Mouse (Mus musculus): ENCODE measurements at regions not wholly inside any gene's neighbourhood (a gene's known extent, or its start where the extent isn't known, plus 50 kb on each side); places are given as distances from the start of the nearest gene placed in this dataset.
A peak's percentile ranks its signal among the peaks of the same experiment; 100 is the strongest.

GRCm38 (mm10) chr3:151997534-151998107 is 160.2 kb upstream of the Ptgfr start:
- WGBS = 86% methylated on average over 4 of the region's 4 CpGs
- Histone ChIP-seq H3K4me3 (no peak overlapping the region), H3K4me2 (no peak overlapping the region), H3K9me3 (no peaks in the 10 kb centered on the region), H3K9ac (no peak overlapping the region), H3K27me3 (no peaks in the 10 kb centered on the region), H3K36me3 (no peaks in the 10 kb centered on the region), H3K27ac (no peak overlapping the region), H3K4me1 (replicated peaks) (no peaks in the 10 kb centered on the region)
- no peak for ATAC-seq (ENCODE audit: low FRiP score)

- H3K36me3 ChIP-seq = no peaks in the 10 kb centered on the region
- H3K9me3 ChIP-seq = no peaks in the 10 kb centered on the region
- no peak for ATAC-seq (ENCODE audit: low FRiP score)
- H3K4me1 ChIP-seq (replicated peaks) = no peaks in the 10 kb centered on the region
- H3K9ac ChIP-seq = no peak overlapping the region
- WGBS = 89% methylated on average over 4 of the region's 4 CpGs
- no peak overlapping the region for H3K4me2 ChIP-seq
- no peaks in the 10 kb centered on the region for H3K27me3 ChIP-seq
- H3K27ac ChIP-seq = no peak overlapping the region
- H3K4me3 ChIP-seq = no peak overlapping the region
Observed at GRCm38 (mm10) chr3:151997111-151997510, 159.7 kb upstream of the Ptgfr start.

GRCm38 (mm10) chr3:151988221-151988620 is 150.8 kb upstream of the Ptgfr start:
- Histone ChIP-seq H3K27ac (no peak overlapping the region), H3K27me3 (no peaks in the 10 kb centered on the region), H3K4me1 (replicated peaks) (no peaks in the 10 kb centered on the region), H3K9me3 (no peaks in the 10 kb centered on the region), H3K9ac (no peak overlapping the region), H3K4me3 (no peak overlapping the region), H3K36me3 (no peaks in the 10 kb centered on the region), H3K4me2 (no peak overlapping the region)
- no peak for ATAC-seq (ENCODE audit: low FRiP score)
- 61% methylated on average over 1 of the region's 1 CpGs for WGBS

GRCm38 (mm10) chr3:151978136-151978535 is 140.7 kb upstream of the Ptgfr start:
- Histone ChIP-seq H3K4me1 (replicated peaks) (no peaks in the 10 kb centered on the region), H3K27ac (no peak overlapping the region), H3K4me3 (no peak overlapping the region), H3K27me3 (no peaks in the 10 kb centered on the region), H3K4me2 (no peak overlapping the region), H3K36me3 (no peaks in the 10 kb centered on the region), H3K9me3 (no peaks in the 10 kb centered on the region), H3K9ac (no peak overlapping the region)
- no peak for ATAC-seq (ENCODE audit: low FRiP score)
- 70% methylated on average over 1 of the region's 1 CpGs for WGBS

- H3K4me3 ChIP-seq = no peak overlapping the region
- no peak overlapping the region for H3K27ac ChIP-seq
- no peak overlapping the region for H3K4me2 ChIP-seq
- ATAC-seq (ENCODE audit: low FRiP score) = no peak
- no peaks in the 10 kb centered on the region for H3K4me1 ChIP-seq (replicated peaks)
- no peaks in the 10 kb centered on the region for H3K9me3 ChIP-seq
- 94% methylated on average over 4 of the region's 4 CpGs for WGBS
- no peaks in the 10 kb centered on the region for H3K36me3 ChIP-seq
- no peak overlapping the region for H3K9ac ChIP-seq
- H3K27me3 ChIP-seq = no peaks in the 10 kb centered on the region
Observed at GRCm38 (mm10) chr3:151977651-151978050, 140.2 kb upstream of the Ptgfr start.

GRCm38 (mm10) chr3:151949865-151950264 is 112.4 kb upstream of the Ptgfr start:
- Histone ChIP-seq H3K27me3 (no peaks in the 10 kb centered on the region), H3K4me1 (replicated peaks) (no peaks in the 10 kb centered on the region), H3K36me3 (no peaks in the 10 kb centered on the region), H3K9me3 (no peaks in the 10 kb centered on the region), H3K4me2 (no peak overlapping the region), H3K4me3 (no peak overlapping the region), H3K9ac (no peak overlapping the region), H3K27ac (no peak overlapping the region)
- no peak for ATAC-seq (ENCODE audit: low FRiP score)
- WGBS = 83% methylated on average over 3 of the region's 3 CpGs

- Histone ChIP-seq H3K4me2 (no peak overlapping the region), H3K27me3 (no peaks in the 10 kb centered on the region), H3K9me3 (no peaks in the 10 kb centered on the region), H3K36me3 (no peaks in the 10 kb centered on the region), H3K9ac (no peak overlapping the region), H3K4me3 (no peak overlapping the region), H3K4me1 (replicated peaks) (no peaks in the 10 kb centered on the region), H3K27ac (no peak overlapping the region)
- no peak for ATAC-seq (ENCODE audit: low FRiP score)
- 89% methylated on average over 5 of the region's 5 CpGs for WGBS
Observed at GRCm38 (mm10) chr3:151948015-151948645, 110.7 kb upstream of the Ptgfr start.

GRCm38 (mm10) chr3:151945916-151946315 is 108.5 kb upstream of the Ptgfr start:
- H3K4me1 ChIP-seq (replicated peaks) = no peaks in the 10 kb centered on the region
- no peak overlapping the region for H3K4me2 ChIP-seq
- no peak overlapping the region for H3K27ac ChIP-seq
- no peak for ATAC-seq (ENCODE audit: low FRiP score)
- H3K36me3 ChIP-seq = no peaks in the 10 kb centered on the region
- no peak overlapping the region for H3K4me3 ChIP-seq
- H3K9ac ChIP-seq = no peak overlapping the region
- no peaks in the 10 kb centered on the region for H3K27me3 ChIP-seq
- 83% methylated on average over 3 of the region's 3 CpGs for WGBS
- H3K9me3 ChIP-seq = no peaks in the 10 kb centered on the region

- H3K27me3 ChIP-seq = no peaks in the 10 kb centered on the region
- 67% methylated on average over 3 of the region's 3 CpGs for WGBS
Observed at GRCm38 (mm10) chr3:151943542-151943941, 106.1 kb upstream of the Ptgfr start.

GRCm38 (mm10) chr3:151938472-151939029 is 101.1 kb upstream of the Ptgfr start:
- Histone ChIP-seq H3K9ac (no peak overlapping the region), H3K27me3 (no peaks in the 10 kb centered on the region), H3K36me3 (no peaks in the 10 kb centered on the region), H3K9me3 (no peaks in the 10 kb centered on the region), H3K27ac (no peak overlapping the region), H3K4me3 (no peak overlapping the region), H3K4me2 (no peak overlapping the region), H3K4me1 (replicated peaks) (no peaks in the 10 kb centered on the region)
- WGBS = 85% methylated on average over 2 of the region's 2 CpGs
- no peak for ATAC-seq (ENCODE audit: low FRiP score)

More at GRCm38 (mm10) chr3:151943542-151943941, 106.1 kb upstream of the Ptgfr start:
- Histone ChIP-seq H3K4me1 (replicated peaks) (no peaks in the 10 kb centered on the region), H3K27ac (no peak overlapping the region), H3K36me3 (no peaks in the 10 kb centered on the region), H3K9ac (no peak overlapping the region), H3K4me2 (no peak overlapping the region), H3K9me3 (no peaks in the 10 kb centered on the region), H3K4me3 (no peak overlapping the region)
- no peak for ATAC-seq (ENCODE audit: low FRiP score)

- no peak for ATAC-seq (ENCODE audit: low FRiP score)
- Histone ChIP-seq H3K27me3 (no peaks in the 10 kb centered on the region), H3K36me3 (no peaks in the 10 kb centered on the region), H3K4me2 (no peak overlapping the region), H3K27ac (no peak overlapping the region), H3K9ac (no peak overlapping the region), H3K4me3 (no peak overlapping the region), H3K9me3 (no peaks in the 10 kb centered on the region; the same call in 1 of the 2 replicates), H3K4me1 (replicated peaks) (no peaks in the 10 kb centered on the region)
Observed at GRCm38 (mm10) chr3:151931656-151932055, 94.2 kb upstream of the Ptgfr start.

- H3K4me2 ChIP-seq = no peak overlapping the region
- no peak overlapping the region for H3K9ac ChIP-seq
- H3K4me3 ChIP-seq = no peak overlapping the region
- H3K27me3 ChIP-seq = no peaks in the 10 kb centered on the region
- no peaks in the 10 kb centered on the region for H3K4me1 ChIP-seq (replicated peaks)
- no peaks in the 10 kb centered on the region for H3K36me3 ChIP-seq
- no peak overlapping the region for H3K27ac ChIP-seq
- no peak for ATAC-seq (ENCODE audit: low FRiP score)
- H3K9me3 ChIP-seq = peaks cover 3% of the 10 kb centered on the region; the same call in 1 of the 2 replicates
- 90% methylated on average over 3 of the region's 3 CpGs for WGBS
Observed at GRCm38 (mm10) chr3:151931096-151931495, 93.7 kb upstream of the Ptgfr start.

GRCm38 (mm10) chr3:151914010-151914513 is 76.6 kb upstream of the Ptgfr start:
- no peaks in the 10 kb centered on the region for H3K4me1 ChIP-seq (replicated peaks)
- no peak overlapping the region for H3K9ac ChIP-seq
- peak; percentile 89 for ATAC-seq (ENCODE audit: low FRiP score)
- H3K4me3 ChIP-seq = no peak overlapping the region
- no peak overlapping the region for H3K27ac ChIP-seq
- H3K4me2 ChIP-seq = peak overlapping the region; percentile 20; the same call in 1 of the 2 replicates
- no peaks in the 10 kb centered on the region for H3K27me3 ChIP-seq
- H3K9me3 ChIP-seq = no peaks in the 10 kb centered on the region
- WGBS = 58% methylated on average over 13 of the region's 13 CpGs
- H3K36me3 ChIP-seq = no peaks in the 10 kb centered on the region
